14 mouse cellular contexts compared by ENCODE assay signal in genomic region chr4:121239878-121240277, GRCm38 (mm10).
"Had no signal": no experiment of that assay in that cellular context is flagged by ENCODE, and none has a peak within 500 bp of the region (broad histone marks: within the 10 kb centered on the region; RNA-seq: fewer than 3 reads in every experiment).

No protein-coding gene starts in this region.

- H3K27me3 ChIP-seq: kidney, embryonic 15.5 days; liver, embryonic 13.5 days; neural tube, embryonic 13.5 days had no signal

- H3K27ac ChIP-seq: kidney, embryonic 15.5 days; left cerebral cortex, adult 2 months; liver, embryonic 13.5 days; midbrain, embryonic 13.5 days; neural tube, embryonic 13.5 days had no signal

- H3K9ac ChIP-seq: kidney, embryonic 15.5 days; liver, embryonic 13.5 days; midbrain, embryonic 13.5 days; neural tube, embryonic 13.5 days had no signal

- DNase-seq: kidney, adult 11 months; kidney, adult 8-10 months; kidney, postnatal 10 days; kidney, postnatal 36 days; layer of hippocampus, postnatal 36 days; liver, embryonic 13.5 days; lung, adult 2 months; lung, postnatal 14 days; lung, postnatal 4 days; thymus, postnatal 25 days had no signal

- H3K4me1 ChIP-seq: kidney, embryonic 15.5 days; liver, embryonic 13.5 days; neural tube, embryonic 13.5 days had no signal

- H3K4me3 ChIP-seq: kidney, embryonic 15.5 days; left cerebral cortex, adult 2 months; liver, embryonic 13.5 days; midbrain, embryonic 13.5 days; neural tube, embryonic 13.5 days had no signal

- H3K36me3 ChIP-seq: kidney, embryonic 15.5 days; liver, embryonic 13.5 days; midbrain, embryonic 13.5 days; neural tube, embryonic 13.5 days had no signal

- H3K4me2 ChIP-seq: kidney, embryonic 15.5 days; liver, embryonic 13.5 days; midbrain, embryonic 13.5 days; neural tube, embryonic 13.5 days had no signal

- H3K9me3 ChIP-seq: kidney, embryonic 15.5 days; liver, embryonic 13.5 days; midbrain, embryonic 13.5 days; neural tube, embryonic 13.5 days had no signal
